Mouse (Mus musculus) liver (tissue): ENCODE results near the gene 4921524J17Rik.

Experiments
- DNase-seq: peaks from one replicate; pipeline ENCODE4 v3.0.0-alpha.2; 2020; ENCODE audit warnings: mixed read lengths

4921524J17Rik gene

GRCm38 (mm10) chr8:85379142-85379781 lies 53.4 kb downstream of the 4921524J17Rik start:
- peak; percentile 85 for DNase-seq

GRCm38 (mm10) chr8:85376516-85376915 lies 56.1 kb downstream of the 4921524J17Rik start:
- DNase-seq, result no peak

GRCm38 (mm10) chr8:85374286-85374685 lies 58.3 kb downstream of the 4921524J17Rik start:
- no peak for DNase-seq

GRCm38 (mm10) chr8:85373435-85374039 lies 59.1 kb downstream of the 4921524J17Rik start:
- DNase-seq, result no peak

GRCm38 (mm10) chr8:85372465-85372839 lies 60.2 kb downstream of the 4921524J17Rik start:
- no peak for DNase-seq

GRCm38 (mm10) chr8:85371736-85372464 lies 60.7 kb downstream of the 4921524J17Rik start:
- DNase-seq, result no peak

- no peak for DNase-seq
Measured at GRCm38 (mm10) chr8:85365176-85365575, 67.5 kb downstream of the 4921524J17Rik start.

- DNase-seq, result no peak
Measured at GRCm38 (mm10) chr8:85364628-85365027, 68.0 kb downstream of the 4921524J17Rik start.

GRCm38 (mm10) chr8:85363406-85363805 lies 69.2 kb downstream of the 4921524J17Rik start:
- DNase-seq, result no peak

GRCm38 (mm10) chr8:85362211-85362610 lies 70.4 kb downstream of the 4921524J17Rik start:
- no peak for DNase-seq
